Comparison of ENCODE assay signal across 1 mouse cellular context in genomic region chr11:94600447-94600846, GRCm38 (mm10).
TF ChIP-seq lines count a peak whose summit lies in the region.

No protein-coding gene starts in this region.

TF ChIP-seq in CH12.LX, 34 proteins besides CTCF, POLR2A, EP300 and RAD21:
- no peak for TF ChIP-seq ZKSCAN1 (IDR thresholded peaks at IDR 0.05; ENCODE audit: borderline replicate concordance, low read depth, low read length)
- TF ChIP-seq NELFE (IDR thresholded peaks at IDR 0.05; ENCODE audit: low read depth, low read length) = no peak
- TF ChIP-seq BHLHE40 (IDR thresholded peaks at IDR 0.05; ENCODE audit: low read depth, low read length) = no peak
- TF ChIP-seq NRF1 (IDR thresholded peaks at IDR 0.05; ENCODE audit: low read depth, low read length) = no peak
- no peak for TF ChIP-seq SMC3 (IDR thresholded peaks at IDR 0.05; ENCODE audit: low read depth, low read length)
- TF ChIP-seq ZMIZ1 (IDR thresholded peaks at IDR 0.05; ENCODE audit: low read depth, low read length) = no peak
- TF ChIP-seq CHD2 (IDR thresholded peaks at IDR 0.05; ENCODE audit: low read length) = no peak
- TF ChIP-seq RCOR1 (conservative IDR thresholded peaks at IDR 0.05; ENCODE audit: low read depth, low read length) = no peak
- TF ChIP-seq IRF4 (IDR thresholded peaks at IDR 0.05; ENCODE audit: low read depth, low read length) = no peak
- TF ChIP-seq CHD1 (IDR thresholded peaks at IDR 0.05; ENCODE audit: low read depth, low read length) = no peak
- TF ChIP-seq MYC (IDR thresholded peaks at IDR 0.05; ENCODE audit: low read depth, low read length) = no peak
- no peak for TF ChIP-seq USF2 (conservative IDR thresholded peaks at IDR 0.05; ENCODE audit: low read depth, low read length)
- no peak for TF ChIP-seq KAT2A (IDR thresholded peaks at IDR 0.05; ENCODE audit: insufficient replicate concordance, low read length)
- no peak for TF ChIP-seq ELF1 (IDR thresholded peaks at IDR 0.05; ENCODE audit: low read depth, low read length)
- no peak for TF ChIP-seq MAZ (IDR thresholded peaks at IDR 0.05; ENCODE audit: low read depth, low read length)
- no peak for TF ChIP-seq POLR2AphosphoS2 (IDR thresholded peaks at IDR 0.05; ENCODE audit: low read depth, low read length)
- TF ChIP-seq ZNF384 (IDR thresholded peaks at IDR 0.05; ENCODE audit: low read depth, low read length) = no peak
- no peak for TF ChIP-seq GABPA (IDR thresholded peaks at IDR 0.05; ENCODE audit: insufficient replicate concordance, low read depth, low read length)
- TF ChIP-seq HCFC1 (IDR thresholded peaks at IDR 0.05; ENCODE audit: low read depth, low read length) = no peak
- no peak for TF ChIP-seq MAFK (IDR thresholded peaks at IDR 0.05; ENCODE audit: insufficient replicate concordance, low read length)
